Mouse (Mus musculus) retina, embryonic 14.5 days (tissue): Measurements from ENCODE around the gene Retreg3.

ENCODE experiments used
- DNase-seq: peaks from one replicate; pipeline ENCODE4 v3.0.0-alpha.2; 2015; ENCODE audit warnings: low spot score

Retreg3 gene

DNA sequence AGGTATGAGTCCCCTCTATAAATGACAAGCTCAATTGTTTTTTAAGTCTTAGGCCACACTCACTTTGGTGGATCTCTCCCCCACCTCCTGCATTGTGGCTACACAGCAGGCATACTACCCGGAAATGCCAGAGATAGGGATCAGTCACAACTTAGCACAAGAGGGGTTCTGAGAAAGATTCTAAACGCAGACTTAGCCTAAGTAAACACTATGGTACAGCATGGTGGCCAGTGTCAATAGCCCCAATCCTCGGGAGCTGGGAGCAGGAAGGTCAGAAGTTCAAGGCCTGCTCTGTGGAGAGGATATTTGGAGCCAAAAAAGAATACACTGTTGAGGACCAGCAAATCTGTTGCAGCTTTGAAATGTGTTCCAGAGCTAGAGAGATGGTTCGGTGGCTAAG, 1.6 kb downstream of the Retreg3 start:
- no peak for DNase-seq

DNA sequence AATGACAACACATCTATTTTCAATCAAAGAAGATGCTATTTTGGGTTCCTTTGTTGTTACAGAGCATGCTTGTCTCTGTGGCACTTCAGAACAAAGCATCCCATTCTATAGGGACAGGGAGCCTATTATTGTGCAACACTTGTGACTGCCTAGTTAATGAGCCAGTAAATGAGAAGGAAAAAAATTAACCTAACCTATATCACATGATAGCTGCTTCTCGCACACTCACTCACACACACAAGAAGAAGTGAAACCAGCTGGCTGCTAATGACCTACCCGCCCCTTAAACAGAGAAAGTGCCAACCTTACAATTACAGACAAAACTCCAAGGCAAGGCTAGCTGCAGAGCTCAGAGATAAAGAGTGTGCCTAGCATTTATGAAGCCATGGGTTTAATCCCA, 4.1 kb downstream of the Retreg3 start:
- no peak for DNase-seq

DNA sequence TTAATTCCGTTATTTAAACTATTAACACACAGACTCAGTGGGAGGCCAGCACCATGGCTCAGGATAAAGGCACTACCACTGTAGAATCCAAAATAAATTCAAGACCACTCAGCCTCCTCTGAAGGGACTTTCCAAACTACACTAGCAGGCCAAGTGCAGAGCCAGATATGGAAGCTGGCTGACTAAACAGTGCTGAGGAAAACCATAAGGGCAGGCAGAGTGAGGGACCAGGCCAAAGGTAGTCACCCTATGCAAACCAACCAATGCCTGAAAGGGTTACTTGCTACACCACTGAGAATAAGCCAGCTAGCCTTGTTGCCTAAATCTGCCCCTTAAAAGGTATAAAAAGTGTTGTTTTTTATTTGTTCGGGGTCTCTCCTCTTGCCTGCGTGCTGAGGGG, 7.5 kb downstream of the Retreg3 start:
- no peak for DNase-seq

DNA sequence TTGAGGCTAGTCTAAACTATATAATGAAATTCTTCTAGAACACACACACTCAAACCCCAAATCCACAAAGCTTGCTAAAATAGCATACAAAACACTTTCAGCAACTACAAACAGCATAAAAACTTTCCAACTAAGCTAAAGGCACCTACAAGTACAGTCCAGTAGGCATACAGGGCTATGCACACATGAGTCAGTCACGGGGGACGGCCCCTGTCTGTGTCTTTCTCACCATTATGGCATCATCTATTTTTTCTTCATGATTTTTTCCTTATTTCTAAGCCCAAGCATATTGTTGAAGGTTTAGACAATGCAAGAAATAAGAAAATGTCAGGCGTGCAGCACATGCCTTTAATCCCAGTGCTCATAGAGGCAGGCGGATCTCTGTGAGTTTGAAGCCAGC, 8.5 kb downstream of the Retreg3 start:
- no peak for DNase-seq

DNA sequence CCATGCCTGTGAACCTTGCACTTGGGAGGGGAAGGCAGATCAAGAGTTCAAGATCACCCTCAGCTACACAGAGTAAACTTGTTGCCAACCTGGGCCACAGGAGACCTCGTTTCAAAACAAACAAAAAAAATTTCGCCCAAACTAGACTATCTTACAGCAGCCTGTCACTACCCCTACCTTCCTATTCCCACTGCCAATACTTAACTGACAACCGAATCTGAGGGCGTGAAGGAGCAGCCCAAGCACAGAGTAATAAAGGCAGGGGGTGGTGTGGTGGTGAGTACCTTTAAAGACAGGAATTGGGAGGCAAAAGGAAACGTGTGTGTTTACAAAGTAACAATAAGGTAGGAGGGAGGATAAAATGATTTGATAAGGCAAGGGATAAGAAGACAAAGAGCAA, 9.0 kb downstream of the Retreg3 start:
- no peak for DNase-seq

DNA sequence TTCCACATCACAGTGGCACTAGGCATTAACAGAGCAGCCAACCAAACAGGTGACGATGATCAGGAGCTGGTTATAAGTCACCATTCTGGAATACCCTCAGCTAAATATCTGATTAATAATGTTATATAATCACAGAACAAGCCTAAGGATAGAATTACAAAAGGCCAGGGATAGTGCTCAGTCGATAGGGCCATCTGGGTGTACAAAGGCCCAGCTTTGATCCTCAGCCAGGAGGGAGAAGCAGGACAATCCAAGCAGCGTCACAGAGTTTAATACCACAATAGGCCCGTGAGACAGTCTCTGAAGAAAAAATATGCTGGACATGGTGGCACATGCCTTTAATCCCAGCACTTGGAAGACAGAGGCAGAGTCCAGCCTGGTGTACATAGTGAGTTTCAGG, 10.3 kb downstream of the Retreg3 start:
- DNase-seq, result no peak

DNA sequence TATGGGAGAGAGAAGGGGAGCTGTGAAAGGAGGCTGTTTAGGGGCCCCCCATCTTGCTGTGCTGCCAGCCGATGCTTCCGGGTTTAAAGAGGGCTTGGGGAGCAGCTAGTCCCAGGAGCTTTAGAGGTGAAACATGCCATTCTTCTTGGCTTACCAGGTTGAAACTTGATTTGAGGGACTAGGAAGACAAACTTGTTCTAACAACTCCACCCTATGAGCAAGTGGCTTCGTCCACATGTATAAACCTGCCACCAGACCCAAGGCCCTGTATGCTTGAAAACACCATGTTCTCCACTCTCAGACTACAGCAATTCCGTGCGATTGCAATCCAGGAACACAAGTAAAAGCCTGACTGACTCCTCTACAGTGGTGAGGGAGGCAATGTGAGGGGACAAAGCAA, 16.7 kb downstream of the Retreg3 start:
- DNase-seq, result no peak

DNA sequence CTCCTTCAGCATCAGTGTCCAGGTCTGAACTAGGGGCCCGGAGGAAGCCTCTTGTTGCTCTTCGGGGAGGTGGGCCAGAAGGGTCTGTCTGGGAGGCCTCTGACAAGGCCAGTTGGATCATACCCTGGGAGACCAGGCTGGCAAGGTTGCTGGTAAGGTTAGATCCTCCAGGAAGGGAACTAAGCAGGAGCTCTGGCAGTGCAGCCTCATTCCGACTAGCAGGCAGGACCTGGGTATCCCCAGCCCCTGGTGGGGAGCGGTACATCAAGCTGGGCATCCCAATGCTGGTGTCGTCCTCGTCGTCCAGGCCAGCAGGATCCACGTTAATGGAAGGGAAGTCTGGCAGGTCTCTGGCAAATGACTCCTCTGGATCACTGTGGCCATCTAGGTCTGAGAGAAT, 21.5 kb downstream of the Retreg3 start:
- DNase-seq, result no peak

DNA sequence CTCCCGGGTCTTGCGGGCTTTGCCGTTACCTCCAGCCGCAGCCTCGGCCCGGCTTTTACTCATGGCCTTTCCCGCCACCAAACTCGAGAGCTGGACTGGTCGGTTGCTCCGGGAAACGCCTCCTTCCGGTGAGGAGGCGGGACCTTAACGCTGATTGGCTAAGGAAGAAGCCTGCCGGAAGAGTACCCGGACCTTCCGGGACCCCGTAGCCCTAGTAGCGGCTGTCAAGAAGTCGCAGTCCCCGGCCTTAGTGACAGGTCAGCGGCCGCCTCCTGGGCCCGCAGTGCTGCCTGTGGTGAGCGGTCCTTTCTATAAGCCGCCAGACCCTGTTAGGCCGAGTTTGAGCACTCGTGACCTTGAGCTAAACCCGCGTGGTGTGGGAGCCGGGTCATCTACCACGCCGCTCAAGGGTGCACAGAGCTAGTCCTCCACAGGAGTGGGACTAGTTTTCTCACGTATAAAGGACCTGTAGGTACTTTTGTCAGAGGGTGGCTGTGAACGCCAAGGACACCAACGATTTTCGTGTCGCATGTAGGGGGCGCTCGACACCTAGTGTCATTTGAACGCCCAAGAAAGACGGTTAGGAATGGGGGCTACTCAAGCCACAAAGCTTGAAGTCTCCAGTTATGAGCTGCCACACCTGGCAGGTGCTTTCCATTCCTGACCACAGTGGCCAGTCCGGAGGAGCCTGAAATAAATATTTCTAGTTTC, 24.2 kb downstream of the Retreg3 start, which contains the start of gene Psmc3ip:
TSS of gene Psmc3ip (minus strand) at position 123 of the 711 bp plus-strand sequence.
- DNase-seq, result peak; percentile 97

DNA sequence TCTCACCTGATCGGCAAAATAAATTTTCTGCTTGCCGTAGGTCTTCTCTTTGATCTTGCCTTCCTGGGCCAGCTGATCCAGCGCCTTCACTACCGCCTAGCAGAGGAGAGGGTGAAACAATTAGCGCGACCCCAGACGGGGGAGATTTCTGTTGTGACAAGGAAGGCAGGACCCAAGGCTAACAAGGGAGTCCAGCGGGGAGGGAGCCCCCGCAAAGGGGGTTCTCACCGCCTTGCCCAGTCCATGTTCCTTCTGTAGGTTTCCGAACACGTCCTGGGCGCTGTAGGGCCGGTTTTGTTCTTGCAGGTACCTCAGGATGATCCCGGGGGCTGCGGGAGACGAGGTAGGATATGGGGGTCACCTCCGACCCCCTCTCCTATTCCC, 24.8 kb downstream of the Retreg3 start:
- DNase-seq, result no peak

DNA sequence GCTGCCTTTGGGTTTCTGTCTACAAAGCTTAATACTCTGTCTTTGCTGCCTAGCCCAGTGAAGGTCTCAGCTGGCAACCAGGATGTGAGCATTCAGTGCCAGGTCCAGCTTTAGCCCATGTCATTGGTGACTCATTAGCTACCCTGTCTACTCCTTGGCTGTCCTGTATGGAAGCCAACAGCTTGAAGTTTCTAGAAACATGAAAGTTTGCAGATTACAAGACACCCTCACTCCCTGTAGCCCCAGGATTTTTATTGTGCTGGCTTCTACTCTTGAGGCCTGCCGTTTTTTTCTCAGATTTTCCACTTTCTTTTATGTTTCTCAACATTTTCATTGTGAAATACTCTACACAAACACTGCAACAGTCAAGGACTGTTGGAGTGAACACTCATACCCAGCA, 29.8 kb downstream of the Retreg3 start:
- no peak for DNase-seq

DNA sequence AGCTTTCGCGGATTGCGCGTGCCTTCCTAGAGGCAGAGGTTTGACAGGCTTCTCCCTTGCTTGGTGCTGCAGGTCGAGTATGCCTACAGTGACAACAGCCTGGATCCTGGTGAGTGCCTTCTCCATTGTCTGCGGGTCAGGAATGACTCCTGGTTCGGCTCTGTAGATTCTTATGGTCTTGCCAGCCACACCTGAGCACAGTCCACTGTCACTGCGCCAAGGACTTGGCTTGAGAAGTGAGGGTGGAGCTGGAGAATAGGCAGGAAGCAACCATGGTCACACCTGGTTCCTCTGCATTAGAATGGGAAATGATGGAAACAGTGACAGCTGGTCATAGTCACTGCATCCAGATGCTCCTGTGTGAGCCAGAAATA, 32.0 kb downstream of the Retreg3 start:
- DNase-seq, result no peak

DNA sequence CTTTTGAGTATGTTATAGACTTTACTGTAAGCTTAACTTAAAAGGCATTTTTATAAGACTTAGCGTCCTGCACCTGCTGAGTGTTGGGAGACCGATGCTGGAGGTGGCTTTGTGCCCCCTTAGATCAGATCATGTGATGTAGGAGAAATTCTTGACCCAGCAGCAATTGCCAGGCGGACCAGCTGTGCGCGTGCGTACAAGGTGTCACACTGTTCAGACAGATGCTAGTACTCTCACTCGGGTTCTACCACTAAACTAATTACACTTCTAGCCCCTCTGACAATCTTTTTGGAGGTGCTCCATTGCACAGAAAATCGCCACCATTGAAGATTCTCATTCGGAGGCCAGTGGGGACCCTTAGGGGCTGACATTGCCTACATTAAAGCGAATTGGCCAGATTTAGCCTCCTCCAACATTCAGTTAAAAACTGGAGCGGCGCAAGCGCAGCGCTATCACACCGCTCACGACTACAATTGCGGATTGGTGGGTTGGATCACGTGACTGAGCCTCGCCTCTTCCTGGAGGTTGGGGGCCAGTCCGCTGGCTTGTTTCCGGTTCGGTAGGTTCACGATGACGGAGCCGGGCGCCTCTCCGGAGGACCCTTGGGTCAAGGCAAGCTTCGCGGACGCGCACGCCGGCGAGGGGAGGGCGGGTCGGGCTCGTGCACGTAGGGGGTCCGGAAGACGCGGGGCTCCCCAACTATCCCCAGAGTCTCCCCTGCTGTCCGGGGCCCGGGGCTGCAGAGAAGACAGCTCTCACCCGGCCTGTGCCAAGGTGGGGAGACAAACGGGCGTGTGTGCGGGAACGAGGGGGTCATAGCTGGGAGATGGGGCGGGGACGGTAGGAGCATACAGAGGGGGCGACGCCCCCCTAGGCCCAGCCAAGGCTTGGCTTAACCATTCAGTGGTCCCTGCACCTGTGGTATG, 32.7 kb downstream of the Retreg3 start, which contains the start of gene Mlx:
TSS of gene Mlx (plus strand) at position 522 of the 926 bp plus-strand sequence.
- DNase-seq, result peak; percentile 95

DNA sequence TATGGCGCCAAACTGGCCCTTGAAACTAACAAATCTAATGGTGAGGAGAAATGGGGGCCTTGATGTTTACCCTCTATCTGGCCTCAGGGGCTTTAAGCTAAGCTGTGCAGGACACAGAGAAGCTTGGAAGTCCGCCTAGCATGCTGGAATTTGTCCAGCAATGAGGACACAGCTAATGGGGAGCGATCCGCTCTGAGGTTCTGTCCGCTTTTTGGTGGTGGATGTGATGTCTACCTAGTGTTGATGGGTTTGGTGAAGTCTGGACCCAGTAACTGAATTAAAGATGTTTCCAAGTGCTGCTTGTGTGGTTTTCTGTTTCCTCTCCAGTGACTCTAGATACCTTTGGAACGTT, 33.4 kb downstream of the Retreg3 start:
- DNase-seq, result no peak

DNA sequence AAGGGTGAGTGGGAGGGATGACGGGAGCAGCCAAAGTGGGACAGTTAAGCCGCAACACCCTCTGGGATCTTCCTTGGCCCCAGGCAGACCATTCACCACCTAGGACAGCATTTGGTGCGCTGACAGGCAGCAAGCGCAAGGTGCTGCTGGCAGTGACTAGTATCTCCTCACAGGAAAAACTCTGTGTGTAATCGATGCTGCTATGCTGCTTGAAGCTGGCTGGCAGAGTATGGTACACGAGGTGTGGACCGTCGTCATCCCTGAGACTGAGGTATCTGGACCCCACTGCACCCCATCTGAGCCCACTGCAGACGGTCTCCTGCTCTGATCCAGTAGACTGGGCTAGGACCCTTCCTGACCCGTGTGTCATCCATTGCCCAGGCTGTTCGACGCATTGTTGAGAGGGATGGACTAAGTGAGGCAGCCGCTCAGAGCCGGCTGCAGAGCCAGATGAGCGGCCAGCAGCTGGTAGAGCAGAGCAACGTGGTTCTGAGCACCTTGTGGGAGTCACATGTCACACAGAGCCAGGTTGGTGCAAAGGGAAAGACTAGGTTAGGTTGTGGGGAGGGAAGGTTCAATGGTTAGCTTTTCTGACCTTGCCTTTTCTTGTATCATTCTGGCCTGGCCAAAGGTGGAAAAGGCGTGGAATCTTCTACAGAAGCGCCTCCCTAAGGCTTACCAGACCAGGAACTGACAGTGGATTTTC, 33.9 kb downstream of the Retreg3 start:
- DNase-seq, result no peak

DNA sequence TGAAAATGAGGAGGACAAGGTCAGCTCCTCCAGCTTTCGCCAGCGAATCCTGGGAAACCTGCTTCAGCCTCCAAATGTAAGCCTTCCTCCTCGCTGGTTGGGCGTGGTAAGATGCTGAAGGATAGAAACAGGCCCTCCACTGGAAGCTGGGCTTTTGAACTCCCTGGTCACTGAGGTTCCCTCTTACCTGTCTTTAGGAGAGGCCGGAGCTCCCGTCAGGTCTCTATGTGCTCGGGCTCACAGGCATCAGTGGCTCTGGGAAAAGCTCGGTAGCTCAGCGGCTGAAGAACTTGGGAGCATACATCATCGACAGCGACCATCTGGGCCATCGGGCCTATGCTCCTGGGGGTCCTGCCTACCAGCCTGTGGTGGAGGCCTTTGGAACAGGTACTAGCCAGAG, 34.9 kb downstream of the Retreg3 start:
- no peak for DNase-seq

DNA sequence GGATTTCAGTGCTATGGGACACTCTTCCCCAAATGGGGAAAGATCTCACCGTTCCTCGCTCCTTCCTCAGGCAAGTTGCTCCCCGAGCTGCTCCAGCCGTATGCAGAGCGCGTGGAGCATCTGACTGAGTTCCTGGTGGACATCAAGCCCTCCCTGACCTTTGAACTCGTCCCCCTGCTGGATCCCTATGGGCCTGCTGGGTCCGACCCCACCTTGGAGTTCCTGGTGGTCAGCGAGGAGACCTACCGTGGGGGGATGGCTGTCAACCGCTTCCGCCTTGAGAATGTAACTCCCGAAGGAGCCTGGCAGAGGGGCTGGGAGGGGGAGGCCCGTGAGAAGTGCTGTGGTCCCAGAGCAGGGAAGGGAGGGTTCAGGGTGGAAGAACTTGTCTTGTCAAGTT, 35.4 kb downstream of the Retreg3 start:
- no peak for DNase-seq

DNA sequence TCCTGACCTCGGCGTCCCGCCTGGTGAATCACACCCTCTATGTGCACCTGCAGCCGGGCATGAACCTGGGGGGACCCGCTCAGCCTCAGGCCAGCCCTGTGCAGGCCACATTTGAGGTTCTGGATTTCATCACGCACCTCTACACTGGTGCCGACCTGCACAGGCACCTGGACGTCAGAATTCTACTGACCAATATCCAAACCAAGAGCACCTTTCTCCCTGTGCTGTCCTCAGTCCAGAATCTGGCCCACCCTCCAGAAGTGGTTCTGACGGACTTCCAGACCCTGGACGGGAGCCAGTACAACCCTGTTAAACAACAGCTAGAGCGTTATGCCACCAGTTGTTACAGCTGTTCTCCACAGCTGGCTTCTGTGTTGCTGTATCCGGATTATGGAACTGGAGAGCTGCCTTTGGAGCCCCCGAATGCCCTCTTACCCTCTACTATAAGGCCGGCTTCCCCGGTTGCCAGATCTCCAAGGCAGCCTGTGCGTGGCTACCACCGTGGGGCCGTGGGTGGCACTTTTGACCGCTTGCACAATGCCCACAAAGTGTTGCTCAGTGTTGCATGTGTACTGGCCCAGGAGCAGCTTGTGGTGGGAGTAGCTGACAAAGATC, 36.5 kb downstream of the Retreg3 start:
- DNase-seq, result no peak

DNA sequence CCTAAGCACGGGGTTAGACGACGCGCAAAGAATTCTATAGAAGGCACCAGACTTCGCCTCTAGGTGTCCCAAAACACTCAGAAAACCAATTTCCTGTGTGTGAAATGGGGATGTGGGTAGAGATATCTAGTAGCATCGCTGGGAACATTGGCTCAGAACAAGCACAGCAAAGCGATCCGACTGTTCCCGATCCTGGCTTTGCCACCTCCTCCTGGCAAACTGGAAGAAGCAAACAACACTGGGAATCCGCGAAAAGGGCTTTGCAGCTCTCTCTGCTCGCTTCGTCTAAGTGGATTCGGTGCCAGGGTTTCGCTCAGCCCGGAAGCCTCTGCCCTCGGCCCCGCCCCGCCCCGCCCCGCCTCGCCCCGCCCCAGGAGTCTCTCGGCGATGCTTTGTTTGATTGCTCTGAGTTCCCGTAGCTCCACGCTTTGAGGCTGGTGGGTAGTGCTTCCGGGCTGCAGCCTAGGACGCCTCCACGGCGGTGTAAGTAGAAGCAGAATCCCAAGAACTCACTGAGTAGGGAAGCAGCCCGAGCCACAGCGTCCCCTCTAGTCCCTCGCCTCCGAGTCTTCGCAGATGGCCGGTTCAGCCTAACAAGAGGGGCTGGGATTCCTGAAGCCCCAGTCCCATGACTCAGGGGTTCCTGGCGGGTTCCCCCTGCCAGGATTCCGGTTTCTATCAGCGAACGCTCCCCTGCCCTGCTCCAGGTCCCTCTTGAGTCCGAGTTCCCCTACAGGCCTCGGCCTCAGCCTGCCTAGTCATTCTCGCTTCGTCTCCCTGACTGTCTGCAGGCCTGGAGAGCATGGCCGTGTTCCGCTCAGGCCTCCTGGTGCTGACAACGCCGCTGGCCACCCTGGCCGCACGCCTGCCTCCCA, 37.2 kb downstream of the Retreg3 start, which contains the start of gene Coasy:
TSS of gene Coasy (plus strand) at position 358 of the 875 bp plus-strand sequence.
- DNase-seq, result peak; percentile 92

DNA sequence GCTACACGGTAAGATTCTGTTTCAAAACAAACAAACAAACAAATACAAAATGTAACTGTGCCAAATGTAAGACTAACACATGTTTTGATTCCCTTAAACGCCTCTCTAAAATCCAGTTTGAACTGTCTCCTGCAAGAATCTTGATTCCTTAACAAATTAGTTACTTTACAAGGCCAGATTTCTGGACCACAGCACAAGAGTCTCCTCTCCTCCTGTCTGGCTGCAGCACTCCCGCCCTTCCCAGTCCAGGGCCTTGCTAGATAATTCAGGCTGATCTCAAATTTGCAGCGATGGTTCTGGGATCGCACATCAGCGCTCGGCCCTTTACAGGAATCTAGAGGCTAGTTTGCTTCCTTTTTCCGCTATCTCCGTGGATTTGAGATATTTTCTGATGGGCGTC, 38.0 kb downstream of the Retreg3 start:
- no peak for DNase-seq

DNA sequence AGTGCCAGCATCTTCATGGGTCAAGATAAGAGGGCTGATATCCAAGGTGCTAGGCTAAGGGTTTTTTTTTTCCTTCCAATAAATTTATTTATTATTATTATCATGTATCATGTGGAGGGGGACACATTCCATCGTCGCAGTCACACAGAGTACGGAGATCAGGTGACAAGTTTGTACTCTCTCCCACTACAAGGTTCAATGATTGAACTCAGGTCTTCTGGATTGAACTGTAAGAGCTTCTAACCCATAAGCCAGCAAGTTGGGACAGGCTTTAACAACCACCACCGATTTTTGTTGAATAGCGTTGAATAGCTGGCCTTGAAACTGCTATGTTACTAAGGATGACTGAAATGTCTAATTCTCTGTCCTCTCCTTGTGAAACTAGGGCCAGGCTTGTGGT, 39.3 kb downstream of the Retreg3 start:
- no peak for DNase-seq
